Mouse (Mus musculus) lung, postnatal 0 days (tissue): ENCODE data around the gene Miga1.

Source experiments
- CTCF ChIP-seq: IDR thresholded peaks from 2 replicates; pipeline ENCODE4 v1.5.1; 2016; ENCODE audit warnings: antibody characterized with exemption, mild to moderate bottlenecking
- EP300 ChIP-seq: IDR thresholded peaks from 2 replicates; pipeline ENCODE4 v1.6.1; 2016; ENCODE audit warnings: antibody characterized with exemption, mild to moderate bottlenecking, control low read depth

DNA sequence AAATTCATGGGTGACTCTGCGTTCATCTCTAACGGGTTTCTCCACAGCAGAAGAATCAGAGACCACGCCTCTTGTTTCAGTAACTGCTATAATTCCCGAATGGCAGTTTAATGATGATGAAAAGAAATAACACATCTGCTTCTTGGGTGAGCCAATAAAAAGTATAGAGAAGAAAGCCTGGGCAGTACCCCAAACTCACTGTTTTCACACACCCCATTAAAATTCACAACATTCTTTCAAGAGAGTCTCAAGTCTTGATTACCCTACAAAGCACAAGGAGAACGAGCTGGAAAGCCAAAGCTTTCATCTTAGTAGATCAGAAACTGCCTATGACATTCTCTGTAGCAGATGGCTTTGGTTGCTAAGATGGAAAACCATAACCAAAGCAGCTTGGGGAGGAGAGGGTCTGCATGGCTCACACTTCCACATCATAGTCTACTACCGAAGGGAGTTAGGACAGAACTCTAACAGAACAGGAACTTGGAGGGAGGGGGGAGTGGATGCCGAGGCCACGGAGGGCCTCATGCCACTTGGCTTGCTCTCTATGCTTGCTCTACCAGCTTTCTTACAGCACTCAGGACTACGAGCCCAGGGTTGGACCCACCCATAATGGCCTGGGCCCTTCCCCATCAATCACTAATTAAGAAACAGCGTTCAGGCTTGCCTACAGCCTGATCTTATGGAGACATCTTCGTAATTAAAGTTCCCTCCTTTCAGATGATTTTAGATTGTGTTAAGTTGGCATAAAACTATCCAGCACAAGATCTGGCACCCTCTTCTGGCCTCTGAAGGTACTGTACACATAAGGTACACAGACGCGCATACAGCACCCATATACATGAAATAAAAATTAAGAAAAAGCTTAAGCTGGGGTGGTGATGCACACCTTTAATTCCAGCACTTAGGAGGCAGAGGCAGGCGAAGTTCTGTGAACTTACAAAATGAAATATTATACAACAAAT is 39.5 kb downstream of the Miga1 start:
- TF ChIP-seq CTCF, result peak; percentile 60
- peak; percentile 64 for TF ChIP-seq EP300
